Mouse (Mus musculus) cerebellum, adult 11-12 months (tissue): ENCODE measurements around the gene Svop.

Experiments used
- DNase-seq: peaks from one replicate; pipeline ENCODE4 v3.0.0; 2022

Gene Svop

DNA sequence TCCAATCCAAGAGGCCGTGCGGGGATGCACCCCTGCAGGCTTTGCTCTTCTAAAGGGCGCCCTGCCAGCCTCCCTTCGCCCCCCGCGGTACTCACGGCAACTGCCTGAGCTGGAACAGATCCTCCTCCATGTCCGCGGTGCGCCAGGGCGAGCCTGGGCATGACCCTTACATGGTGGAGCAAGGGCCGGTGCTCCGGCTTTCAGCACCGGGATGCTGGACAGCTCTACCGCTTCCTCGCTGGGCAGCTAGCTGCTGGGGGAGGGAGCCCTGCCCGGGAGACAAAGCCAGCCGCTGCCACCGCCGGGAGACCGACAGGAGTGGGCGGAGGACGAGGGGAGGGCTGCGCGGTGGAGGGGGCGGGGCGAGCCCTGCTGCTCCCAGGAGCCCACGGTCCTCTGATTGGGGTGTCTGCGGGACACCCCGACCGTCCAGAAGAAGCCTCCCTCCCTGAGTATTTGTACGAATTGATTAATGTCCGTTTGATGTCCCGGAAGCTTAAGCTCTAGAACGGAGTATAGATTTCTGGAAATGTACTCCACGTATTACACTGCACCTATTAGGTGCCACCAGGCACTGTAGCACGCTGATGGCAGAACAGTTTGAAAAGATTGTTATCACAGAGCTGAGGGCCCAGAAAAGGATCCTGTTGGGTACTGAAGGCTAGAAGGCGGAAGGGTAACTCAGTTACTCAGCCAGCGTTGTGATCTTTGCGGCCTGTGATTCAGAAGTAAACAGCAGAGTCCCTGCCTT, at the start of gene Svop:
Gene Svop (minus strand): TSS at position 514 of the 751 bp plus-strand sequence.
- peak; percentile 90 for DNase-seq

DNA sequence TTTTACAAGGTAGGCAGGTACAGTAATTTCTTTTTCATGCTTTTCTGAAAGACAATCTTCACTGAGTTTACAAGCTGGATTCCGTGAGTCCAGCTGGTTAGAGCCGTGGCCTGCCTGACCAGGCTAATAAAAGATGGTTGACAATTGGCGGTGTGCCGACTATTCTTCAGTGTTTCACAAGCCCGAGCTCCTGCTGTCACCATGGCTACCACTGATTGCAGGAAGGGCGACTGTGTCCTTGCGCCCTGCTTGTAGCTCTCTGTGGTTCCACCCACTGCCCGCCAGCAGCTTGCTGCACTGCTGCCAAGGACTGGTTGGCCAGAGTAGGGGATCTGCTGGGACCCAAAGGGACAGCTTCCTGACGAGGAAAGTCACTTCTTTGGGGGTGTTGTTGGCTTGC, 47.8 kb upstream of the Svop start:
- peak; percentile 57 for DNase-seq

DNA sequence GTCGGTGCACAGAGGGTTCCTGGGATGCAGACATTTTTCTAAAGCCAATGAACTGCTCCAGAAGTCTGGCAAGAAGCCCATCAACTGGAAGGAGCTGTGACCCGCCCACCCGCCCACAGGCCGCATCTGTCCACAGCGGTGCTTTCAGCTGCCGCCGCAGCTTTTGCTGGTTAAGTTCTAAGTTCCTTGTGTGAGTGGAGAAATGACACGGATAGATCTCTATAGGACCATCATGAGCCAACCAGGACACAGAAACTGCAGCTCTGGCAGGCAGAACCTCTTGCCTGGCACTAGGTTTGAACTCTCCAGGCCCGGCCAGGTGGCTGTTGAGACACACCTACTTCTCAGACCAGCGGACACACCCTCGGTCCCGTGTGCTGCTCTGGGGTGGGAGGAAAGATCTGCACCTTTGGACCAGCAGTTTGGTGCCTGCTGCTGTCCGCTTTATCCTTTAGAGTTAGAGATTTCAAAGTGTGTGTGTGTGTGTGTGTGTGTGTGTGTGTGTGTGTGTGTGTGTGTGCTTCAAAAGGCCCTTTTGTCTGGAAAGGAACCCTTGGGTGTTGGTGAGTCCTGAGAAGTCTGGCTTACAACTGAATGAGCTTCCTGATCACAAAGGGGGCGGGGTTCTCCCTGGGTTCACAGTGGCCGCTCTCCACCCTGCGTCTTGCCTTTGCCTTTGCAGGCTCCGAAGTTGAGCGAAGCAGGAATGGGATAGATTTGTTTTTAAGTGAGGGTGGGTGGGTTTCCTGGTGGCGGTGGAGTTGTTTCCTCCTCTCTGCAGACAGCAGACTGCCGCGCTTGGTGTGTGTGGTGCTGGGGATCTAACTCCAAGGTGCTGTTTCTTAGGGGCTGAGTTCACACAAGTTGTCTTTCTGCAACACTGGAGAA, 47.2 kb upstream of the Svop start:
- no peak for DNase-seq

DNA sequence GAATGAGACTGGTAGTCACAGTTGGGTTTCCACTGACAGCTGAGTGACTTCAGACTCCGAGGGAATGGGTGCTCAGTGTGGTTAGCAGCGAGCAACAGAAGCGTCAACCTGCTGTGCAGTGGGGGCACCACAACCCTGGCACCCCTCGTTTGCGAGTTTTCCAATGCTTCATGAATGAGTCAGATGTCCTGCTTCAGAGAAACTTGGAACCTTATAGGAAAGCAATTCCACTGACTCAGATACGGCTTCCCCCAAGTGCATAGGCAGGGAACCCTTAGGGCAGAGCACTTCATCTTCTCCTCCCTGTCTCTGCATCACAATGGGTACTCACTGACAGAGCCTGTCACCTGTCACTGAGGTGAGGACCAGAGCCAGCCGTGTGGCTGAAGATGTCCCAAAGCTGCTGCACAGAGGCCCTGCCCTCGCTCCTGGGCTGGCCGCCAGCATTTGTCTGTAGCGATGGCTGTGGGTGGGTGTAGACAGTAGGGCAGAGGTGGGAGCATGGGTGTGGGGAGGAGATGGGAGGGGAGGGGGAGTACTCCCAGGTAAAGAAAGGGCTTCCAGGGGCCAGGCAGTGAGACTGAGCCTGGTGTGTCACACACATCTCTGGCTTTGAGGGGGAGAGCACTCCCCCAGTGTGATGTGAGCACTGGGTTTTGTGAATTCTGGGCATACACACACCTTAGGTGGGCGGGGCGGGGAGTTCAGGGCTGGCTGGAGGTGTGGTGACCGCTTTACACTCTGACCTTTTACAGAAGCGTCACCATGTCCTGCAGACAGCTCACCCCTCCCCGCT, 46.3 kb upstream of the Svop start:
- DNase-seq, result no peak

DNA sequence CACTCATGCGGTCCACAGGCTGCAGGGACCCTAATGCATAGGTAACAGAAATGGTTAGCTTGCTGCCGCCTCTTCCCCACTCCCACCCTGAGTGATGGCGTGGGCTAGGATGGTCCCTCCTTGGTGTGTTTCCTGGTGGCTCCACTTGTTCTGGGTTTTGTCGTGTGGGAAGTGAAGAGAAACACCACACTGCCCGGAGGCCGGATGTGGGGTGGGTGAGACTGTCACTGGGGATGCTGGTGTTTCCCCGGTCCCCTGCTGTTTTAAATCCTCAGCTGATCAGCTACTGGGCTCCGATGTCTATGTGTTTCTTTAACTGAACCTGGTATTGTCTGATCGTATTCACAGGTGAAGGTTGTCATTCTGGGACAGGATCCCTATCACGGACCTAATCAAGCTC, 44.1 kb upstream of the Svop start:
- DNase-seq, result no peak

DNA sequence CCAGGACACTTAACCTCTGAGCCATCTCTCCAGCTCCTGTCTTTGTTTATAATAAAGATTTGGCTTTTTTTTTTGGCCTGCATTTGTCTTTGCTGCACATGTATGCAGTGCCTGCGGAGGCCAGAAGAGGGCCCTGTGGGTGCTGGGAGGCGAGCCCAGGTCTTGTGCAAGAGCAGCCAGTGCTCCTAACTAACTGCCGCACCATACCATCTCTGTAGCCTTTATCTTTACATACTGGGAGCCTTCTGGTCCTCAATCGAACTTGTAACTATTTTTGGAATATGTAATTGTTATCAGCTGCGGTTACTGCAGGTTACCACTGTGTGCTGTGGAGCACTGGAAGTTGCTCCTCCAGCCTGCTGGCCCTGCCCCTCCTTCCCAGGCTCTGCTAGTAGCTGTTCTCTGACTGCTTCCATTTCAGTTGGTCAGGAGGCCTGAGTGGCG, 42.7 kb upstream of the Svop start:
- DNase-seq, result no peak

DNA sequence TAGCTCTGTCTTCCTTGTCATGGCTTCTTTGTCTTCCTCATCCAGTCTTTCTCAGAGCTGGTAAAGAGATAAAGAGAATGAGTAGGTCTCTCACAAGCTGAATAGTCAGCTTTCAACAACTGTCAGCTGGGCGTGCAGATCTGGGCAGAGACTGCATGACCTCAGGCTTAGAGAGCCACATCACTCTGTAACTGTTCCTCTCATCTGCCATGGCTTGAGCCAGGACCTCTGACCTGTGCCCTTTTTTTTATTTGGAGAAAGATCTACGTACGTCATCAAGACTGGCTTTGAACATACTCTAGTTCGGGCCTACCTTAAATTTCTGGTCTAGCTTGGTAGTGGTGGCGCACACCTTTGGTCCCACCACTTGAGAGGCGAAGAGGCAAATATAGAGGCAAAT, 41.5 kb upstream of the Svop start:
- DNase-seq, result no peak

DNA sequence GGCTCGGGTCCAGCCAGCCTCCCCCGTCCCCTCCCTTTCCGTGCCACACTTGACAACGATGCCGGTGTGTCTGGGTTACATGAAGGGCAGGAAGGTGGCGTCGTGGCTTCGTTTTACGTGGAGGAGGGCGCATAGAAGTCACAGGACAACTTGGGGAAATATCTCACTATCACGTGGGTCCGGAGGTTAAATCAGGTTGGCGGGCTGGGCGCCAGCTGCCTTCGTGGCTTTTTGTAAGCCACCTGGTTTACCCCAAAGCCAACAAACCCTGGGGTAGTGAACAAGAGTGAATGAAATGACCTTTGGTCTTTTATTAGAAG, 40.1 kb upstream of the Svop start:
- DNase-seq, result peak; percentile 65

DNA sequence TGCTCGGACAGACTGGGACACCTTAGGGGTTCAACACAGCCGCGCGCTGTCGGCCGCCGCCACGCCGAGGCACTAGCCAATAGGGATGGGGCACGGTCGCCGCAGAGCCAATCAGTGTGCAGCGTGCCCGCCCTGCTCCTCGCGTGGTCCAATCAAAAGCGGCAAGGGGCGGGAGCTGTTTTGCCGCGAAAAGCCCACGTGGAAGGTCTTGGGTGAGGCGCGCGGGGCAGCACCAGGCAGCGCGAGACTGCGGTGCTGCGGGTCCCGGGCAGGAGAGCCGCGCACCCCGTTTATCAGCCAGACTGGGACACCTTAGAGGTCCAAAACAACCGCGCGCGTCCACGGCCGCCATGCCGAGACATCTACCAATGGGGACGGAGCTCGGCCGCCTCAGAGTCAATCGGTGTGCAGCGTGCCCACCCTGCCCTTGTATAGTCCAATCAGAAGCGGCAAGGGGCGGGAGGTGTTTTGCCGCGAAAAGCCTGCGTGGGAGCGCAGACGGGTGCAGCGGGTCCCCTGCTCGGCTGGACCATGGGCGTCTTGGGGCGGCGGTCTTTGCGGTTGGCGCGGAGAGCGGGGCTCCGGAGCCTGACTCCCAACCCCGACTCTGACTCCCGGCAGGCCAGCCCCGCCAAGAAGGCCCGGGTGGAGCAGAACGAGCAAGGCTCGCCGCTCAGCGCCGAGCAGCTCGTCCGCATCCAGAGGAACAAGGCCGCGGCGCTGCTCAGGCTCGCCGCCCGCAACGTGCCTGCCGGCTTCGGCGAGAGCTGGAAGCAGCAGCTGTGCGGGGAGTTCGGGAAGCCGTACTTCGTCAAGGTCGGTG, 39.5 kb upstream of the Svop start:
- DNase-seq, result peak; percentile 88

DNA sequence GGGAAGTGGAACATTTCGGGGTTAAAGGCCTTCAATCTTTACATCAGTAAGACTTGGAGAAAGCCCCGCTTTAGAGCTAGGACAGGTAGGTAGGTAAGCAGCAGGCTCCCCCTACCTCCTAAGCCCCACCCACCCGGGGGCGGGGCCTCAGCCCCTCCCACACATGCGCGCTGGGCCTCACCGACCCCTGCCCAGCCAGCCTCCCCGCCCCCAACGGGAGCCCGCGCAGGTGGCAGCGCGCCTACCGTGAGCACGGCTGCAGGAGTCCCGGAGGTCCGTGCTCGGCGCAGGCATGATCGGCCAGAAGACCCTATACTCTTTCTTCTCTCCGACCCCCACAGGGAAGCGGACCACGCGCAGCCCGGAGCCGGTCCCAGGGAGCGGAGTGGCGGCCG, 38.8 kb upstream of the Svop start, which contains the start of gene Ung:
Gene Ung (plus strand): TSS at position 176 of the 395 bp plus-strand sequence.
- DNase-seq, result peak; percentile 67

DNA sequence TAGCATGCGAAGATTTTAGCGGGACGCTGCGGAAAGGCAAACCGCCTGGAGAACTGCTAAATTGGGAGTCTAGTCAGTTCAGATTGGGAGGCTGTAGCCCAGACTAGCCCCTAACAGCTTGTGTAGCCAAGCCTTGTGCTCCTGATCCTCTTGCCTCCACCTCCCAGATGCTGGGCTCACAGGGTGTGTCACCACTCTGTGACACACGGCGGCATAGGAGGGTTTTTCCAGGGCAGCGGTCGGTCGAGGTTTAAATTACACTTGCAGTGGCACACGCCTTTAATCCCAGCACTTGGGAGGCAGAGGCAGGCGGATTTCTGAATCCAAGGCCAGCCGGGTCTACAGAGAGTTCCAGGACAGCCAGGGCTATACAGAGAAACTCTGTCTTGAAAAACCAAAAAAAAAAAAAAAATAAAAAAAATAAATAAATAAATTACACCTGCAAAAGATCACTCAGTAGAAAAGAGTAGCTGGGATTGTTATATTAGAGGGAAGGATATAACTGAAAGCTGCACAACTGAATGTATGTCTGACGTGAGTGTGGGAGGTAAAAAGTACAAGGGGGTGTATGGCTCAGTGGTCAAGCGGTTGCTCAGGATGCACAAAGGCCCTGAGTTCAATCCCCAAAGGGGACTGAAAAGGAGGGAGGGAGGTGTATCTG, 38.3 kb upstream of the Svop start:
- DNase-seq, result peak; percentile 46

DNA sequence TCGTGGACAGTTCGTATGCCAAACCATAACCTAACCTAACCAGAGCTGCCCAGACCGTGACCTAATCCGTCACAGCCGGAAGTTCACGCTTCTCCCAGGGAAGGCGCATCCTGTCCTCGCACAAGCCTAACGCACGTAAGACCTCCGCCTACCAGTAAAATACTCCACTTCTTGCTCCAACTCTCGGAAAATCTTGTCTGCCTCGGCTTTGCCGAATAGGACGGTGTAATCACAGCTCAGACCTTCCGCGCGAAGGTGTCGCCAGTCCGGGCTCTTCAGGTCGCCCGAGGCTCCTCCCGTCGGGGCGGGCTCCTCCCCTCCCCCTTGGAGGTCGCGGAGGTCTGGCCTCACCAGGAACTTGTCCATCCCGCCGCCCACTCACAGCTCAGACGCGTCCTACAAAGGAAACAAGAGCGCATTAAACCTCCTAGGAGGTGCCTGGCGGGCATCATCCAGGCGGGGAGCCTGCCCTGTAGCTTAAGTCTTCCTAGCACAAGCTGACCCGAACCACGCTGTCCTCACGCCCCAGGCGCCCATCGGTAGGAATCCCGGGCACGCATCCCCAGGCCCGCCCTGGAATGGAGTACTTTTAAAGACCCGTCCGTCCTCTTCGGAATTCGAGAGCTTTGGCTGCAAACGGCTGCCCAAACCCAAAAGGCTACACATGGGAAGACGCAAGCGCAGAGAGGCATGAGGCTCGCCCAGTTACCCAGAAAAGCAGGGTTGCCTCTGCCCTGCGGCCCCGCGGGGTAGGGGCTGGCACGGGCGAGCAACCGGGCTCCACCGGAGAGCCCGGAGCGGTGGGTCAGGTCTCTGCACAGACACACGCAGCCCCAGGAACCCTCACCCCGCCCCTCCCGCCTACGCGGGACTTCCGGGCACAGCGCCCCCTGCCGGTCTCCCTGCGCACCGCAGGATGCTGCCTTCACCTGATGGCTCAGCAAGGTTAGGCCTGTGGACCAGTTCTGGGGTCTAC, 36.3 kb upstream of the Svop start, which contains the start of gene Alkbh2:
Gene Alkbh2 (minus strand): TSS at position 845 of the 976 bp plus-strand sequence.
- DNase-seq, result peak; percentile 78

DNA sequence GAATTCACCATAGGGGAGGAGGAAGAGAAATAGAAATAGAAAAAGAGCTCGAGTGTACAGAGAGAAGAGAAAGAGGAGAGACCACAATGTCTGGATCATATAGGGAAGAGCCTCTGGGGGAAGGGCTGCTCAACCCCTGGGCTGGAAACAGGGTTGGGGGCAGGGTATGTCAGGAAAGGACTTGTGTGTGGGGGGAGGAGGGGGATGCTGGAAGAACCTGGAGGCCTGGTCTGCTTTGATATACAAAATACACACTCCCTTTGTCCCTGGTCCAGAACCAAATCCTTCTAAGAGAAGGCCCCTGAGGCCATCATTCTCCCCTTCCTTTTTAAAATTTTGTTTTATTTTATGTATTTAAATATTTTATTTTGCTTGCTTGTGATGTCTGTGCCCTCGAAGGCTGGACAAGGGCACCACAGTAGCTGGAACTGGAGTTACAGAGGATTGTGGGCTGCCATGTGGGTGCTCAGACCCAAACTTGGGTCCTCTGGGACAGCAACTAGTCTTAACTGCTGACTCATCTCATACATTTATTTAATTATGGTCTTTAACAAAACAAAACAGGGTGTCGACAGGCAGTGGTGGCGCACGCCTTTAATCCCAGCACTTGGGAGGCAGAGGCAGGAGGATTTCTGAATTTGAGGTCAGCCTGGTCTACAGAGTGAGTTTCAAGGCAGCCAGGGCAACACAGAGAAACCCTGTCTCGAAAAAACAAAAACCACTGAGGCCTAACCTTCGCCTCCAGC, 35.3 kb upstream of the Svop start:
- peak; percentile 11 for DNase-seq

DNA sequence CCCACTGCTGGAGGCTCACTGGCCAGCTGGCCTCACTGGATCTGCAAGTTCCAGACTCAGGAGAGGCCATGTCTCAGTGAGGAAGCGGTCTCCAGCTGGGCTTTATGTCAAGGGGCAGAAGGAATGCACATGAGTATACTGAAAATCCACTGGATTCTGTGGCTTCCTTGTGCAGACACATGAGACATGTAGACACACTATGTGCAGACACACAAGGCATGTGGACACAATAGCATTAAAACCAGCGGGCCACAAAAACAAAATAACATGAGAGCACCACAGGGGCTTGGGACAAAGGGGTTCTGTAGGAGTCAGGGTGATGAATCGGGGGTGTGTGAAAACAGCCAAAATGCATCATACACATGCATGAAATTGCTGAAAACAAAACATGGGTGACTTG, 34.6 kb upstream of the Svop start:
- DNase-seq, result no peak

DNA sequence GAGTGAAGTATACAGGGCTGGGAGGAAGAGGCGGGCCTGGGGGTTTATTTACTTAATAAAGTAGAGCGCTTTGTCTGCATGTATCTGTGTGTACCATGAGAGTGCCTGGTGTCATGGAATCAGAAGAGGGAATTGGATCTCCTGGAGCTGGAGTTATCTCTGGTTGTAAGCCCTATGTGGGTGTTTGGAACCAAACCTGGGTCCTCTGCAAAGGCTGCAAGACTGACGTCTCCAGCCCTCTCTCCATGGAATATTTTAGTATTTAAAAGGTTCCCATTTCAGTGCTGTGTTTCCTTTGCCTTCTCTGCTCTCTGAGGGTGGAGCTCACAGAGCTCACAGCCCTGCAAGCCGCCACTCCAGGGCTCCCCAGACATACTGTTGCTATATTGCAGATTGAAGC, 28.4 kb upstream of the Svop start:
- no peak for DNase-seq

DNA sequence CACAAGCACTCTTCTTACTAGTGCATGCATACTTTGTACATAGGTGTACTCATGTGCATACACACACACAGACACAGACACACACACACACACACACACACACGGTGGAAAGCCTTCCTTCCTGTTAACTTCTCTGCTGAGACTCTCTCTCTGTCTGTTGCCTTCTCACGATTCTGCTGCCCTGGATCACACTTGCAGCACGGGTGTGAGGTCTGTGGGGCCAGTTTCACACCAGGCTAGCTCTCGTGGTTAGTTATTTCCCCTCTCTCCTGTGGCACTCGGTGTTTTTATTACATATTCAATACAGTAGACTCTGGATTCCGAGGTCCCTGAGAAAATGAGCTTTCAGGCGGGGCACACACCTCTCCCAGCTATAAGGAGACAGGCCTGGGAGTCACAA, 25.2 kb upstream of the Svop start:
- DNase-seq, result no peak

DNA sequence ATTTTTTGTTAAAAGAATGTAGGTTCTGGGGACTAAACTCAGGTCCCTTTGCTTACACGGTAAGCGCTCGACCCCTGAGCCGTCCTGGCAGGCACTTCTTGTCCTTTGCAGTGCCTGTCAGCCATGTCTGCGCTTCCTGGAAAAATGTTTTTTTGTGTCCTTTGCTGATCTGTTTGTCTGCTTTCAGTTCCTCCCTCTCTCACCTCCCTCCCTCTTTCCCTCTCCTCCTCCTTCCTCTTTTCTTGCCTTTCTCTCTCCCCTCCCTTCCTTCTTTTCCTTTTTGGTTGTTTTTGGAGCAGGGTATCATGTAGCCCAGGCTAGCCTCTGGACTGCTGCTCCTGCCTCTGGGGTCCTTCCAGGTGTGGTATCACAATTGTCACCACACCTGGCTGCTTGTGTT, 23.7 kb upstream of the Svop start:
- DNase-seq, result no peak

DNA sequence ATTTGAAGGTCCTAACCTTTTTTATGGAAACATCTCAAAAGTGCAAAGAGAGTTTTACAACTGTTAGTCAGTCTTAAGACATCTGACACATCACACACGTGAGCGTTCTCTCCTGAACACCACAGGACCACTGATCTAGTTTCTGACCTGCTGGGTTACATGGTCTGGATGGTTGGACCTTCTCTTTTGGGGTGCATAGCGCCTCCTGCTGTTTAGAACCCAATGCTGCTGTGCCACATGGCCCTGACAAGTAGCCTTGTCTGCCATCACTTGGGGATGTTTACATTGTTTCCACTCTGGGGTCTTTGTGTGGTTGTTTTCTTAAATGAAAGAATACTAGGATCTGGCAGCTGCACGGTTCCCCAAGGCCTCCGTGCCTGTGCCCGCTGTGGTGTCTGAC, 22.0 kb upstream of the Svop start:
- no peak for DNase-seq

DNA sequence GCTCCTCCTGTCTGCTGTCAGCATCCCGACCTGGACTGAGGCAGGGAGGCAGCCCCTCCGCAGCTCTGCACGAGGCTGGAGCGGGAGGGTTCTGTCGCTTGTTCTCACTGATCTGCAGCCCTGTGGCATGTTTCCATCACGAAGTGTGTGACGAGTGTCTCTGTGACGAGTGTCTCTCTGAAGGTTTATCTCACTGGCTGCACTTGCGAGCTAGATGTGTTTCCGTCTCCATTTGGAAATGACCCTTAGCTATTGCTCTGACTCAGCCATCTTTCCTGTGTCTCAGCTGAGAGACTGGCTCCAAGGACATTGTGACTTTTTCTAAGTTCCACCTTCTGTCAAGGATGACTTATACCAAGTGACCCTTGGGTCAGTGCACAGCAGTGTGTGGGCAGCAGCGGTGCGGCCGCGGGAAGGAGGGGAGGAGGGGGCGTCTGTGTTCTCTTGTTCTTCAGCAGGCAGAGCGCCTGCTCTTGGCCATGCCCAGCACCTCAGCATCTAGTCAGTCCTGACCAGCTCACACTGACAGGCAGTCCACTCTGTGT, 15.1 kb upstream of the Svop start:
- DNase-seq, result no peak

DNA sequence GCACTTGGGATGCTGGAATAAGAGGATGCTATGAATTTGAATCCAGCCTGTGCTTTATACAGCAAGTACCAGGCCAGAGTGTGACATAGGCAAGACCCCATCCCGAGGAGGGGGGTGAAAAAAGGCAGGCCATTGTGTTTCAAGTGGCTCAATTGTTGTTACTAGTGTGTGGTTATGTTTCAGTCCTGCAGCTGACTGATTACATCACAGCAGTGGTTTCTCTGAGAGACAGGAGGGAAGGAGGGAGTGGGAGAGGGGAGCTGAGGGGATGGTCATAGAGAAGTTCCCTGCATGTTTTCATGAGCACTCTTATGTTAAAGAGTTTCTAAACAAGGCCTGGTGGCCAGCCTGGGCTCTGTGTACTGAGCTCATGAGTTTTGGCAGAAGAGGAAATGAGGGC, 11.4 kb upstream of the Svop start:
- DNase-seq, result no peak
